In the genomic region with DNA sequence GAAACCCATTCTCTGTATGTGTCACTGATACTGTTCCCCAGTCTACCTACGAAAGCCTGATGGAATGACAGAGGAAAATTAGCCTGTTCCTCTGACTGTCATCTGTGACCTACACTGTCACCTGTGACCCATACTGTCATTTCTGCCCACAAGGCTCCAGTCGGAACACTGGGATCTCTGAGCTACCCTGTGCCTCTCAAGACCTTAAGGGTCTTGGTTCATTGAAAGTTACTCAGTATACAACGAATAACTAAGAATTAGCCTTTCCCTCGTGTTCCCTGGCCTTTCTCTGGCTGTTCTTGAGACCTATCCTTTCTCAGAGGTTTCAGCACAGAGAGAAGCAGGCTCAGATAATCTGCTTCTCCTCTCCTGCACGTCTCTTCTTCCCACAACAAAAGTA, we compare ENCODE assay signal across 22 mouse cellular contexts. TPM values are rescaled to one million over a fixed set of nuclear protein-coding genes. Genes with fewer than 3 reads are reported as not detected.
A peak's percentile ranks its signal among the peaks of the same experiment; 100 is the strongest.
DNase-seq lines count a peak whose midpoint lies in the region; ATAC-seq lines count a peak whose summit lies in the region.
"Had no signal": no experiment of that assay in that cellular context is flagged by ENCODE, and none has a peak within 500 bp of the region (broad histone marks: within the 10 kb centered on the region; RNA-seq: fewer than 3 reads in every experiment).

No protein-coding gene starts in this region.

- H3K27ac ChIP-seq in heart, embryonic 14.5 days (replicated peaks in 1 of 2; ENCODE audit: control insufficient read depth in 1 of 2, insufficient read depth in 1 of 2, low read depth in 2 of 2, low read length in 2 of 2) = peak overlapping the region; percentile 17 to 49; a peak in 2 of 4 replicates
- 0 out of 2 replicates have a peak overlapping the region, but pooled peaks have one; percentile 11 for H3K27ac ChIP-seq in hindbrain, embryonic 15.5 days (replicated peaks)
- no peak overlapping the region for H3K27ac ChIP-seq in hindbrain, embryonic 16.5 days (ENCODE audit: low read depth, low read length)
- peak overlapping the region; percentile 26; the same call in 1 of the 2 replicates for H3K27ac ChIP-seq in brown adipose tissue, adult 24 weeks (replicated peaks; ENCODE audit: low read depth, low read length)
- H3K27ac ChIP-seq: forebrain, embryonic 10.5 days; forebrain, embryonic 13.5 days; hindbrain, embryonic 14.5 days; intestine, embryonic 15.5 days had no signal

- ATAC-seq in heart, embryonic 14.5 days (ENCODE audit: insufficient number of reproducible peaks, insufficient read depth, low FRiP score, low read depth) = no peak
- ATAC-seq in hindbrain, embryonic 15.5 days (ENCODE audit: low FRiP score, low read depth) = no peak
- ATAC-seq in hindbrain, embryonic 16.5 days = no peak
- ATAC-seq: activated CD4-positive, CD25-positive, alpha-beta regulatory T cell, adult 4 months; forebrain, embryonic 13.5 days; forebrain, embryonic 16.5 days; intestine, embryonic 15.5 days had no signal

- no peaks in the 10 kb centered on the region for H3K27me3 ChIP-seq in heart, embryonic 14.5 days (ENCODE audit: control insufficient read depth, insufficient read depth, low read length)
- H3K27me3 ChIP-seq in hindbrain, embryonic 15.5 days = no peaks in the 10 kb centered on the region
- no peaks in the 10 kb centered on the region for H3K27me3 ChIP-seq in hindbrain, embryonic 16.5 days (replicated peaks; ENCODE audit: control insufficient read depth, insufficient read depth, low read length)
- H3K27me3 ChIP-seq: forebrain, embryonic 13.5 days; heart, embryonic 12.5 days; intestine, embryonic 15.5 days had no signal

- H3K4me1 ChIP-seq in heart, embryonic 14.5 days (ENCODE audit: control insufficient read depth in 2 of 2, insufficient read depth in 2 of 2, low read length in 2 of 2) = peaks cover 6% of the 10 kb centered on the region in 2 experiments; a peak in 3 of 4 replicates
- no peaks in the 10 kb centered on the region for H3K4me1 ChIP-seq in hindbrain, embryonic 15.5 days (replicated peaks)
- H3K4me1 ChIP-seq in hindbrain, embryonic 16.5 days (ENCODE audit: control insufficient read depth, insufficient read depth, low read depth, low read length) = no peaks in the 10 kb centered on the region
- peaks cover 32% of the 10 kb centered on the region for H3K4me1 ChIP-seq in brown adipose tissue, adult 24 weeks (ENCODE audit: control insufficient read depth, insufficient read depth, insufficient read length, low read length)
- H3K4me1 ChIP-seq: forebrain, embryonic 13.5 days; intestine, embryonic 15.5 days had no signal

- no peaks in the 10 kb centered on the region for H3K36me3 ChIP-seq in heart, embryonic 14.5 days (ENCODE audit: control insufficient read depth, insufficient read depth, low read length)
- H3K36me3 ChIP-seq in hindbrain, embryonic 15.5 days = no peaks in the 10 kb centered on the region
- H3K36me3 ChIP-seq in hindbrain, embryonic 16.5 days (ENCODE audit: control insufficient read depth, insufficient read depth, low read length) = no peaks in the 10 kb centered on the region
- H3K36me3 ChIP-seq: forebrain, embryonic 10.5 days; heart, embryonic 12.5 days; intestine, embryonic 15.5 days had no signal

- no peak overlapping the region for H3K4me3 ChIP-seq in heart, embryonic 14.5 days (ENCODE audit: control insufficient read depth in 1 of 2, insufficient read depth in 1 of 2, low read depth in 1 of 2, low read length in 2 of 2)
- no peak overlapping the region for H3K4me3 ChIP-seq in hindbrain, embryonic 15.5 days
- no peak overlapping the region for H3K4me3 ChIP-seq in hindbrain, embryonic 16.5 days (ENCODE audit: low read length)
- no peak overlapping the region for H3K4me3 ChIP-seq in brown adipose tissue, adult 24 weeks (ENCODE audit: insufficient read depth, low read depth, low read length)
- H3K4me3 ChIP-seq: forebrain, embryonic 10.5 days; forebrain, embryonic 13.5 days; heart, embryonic 12.5 days; intestine, embryonic 15.5 days had no signal

- no peaks in the 10 kb centered on the region for H3K9me3 ChIP-seq in heart, embryonic 14.5 days (ENCODE audit: control insufficient read depth, low read length)
- no peaks in the 10 kb centered on the region for H3K9me3 ChIP-seq in hindbrain, embryonic 15.5 days
- no peaks in the 10 kb centered on the region for H3K9me3 ChIP-seq in hindbrain, embryonic 16.5 days (ENCODE audit: control insufficient read depth, low read length)
- H3K9me3 ChIP-seq: forebrain, embryonic 10.5 days; forebrain, embryonic 13.5 days; heart, embryonic 12.5 days; intestine, embryonic 15.5 days had no signal

- DNase-seq in heart, adult 11 months = peak; percentile 55
- DNase-seq in heart, adult 8-10 months (ENCODE audit: low spot score) = no peak
- no peak for DNase-seq in heart, adult 9 months (ENCODE audit: low spot score in 2 of 2)
- DNase-seq: adrenal gland, adult 8-10 months; adrenal gland, postnatal 25 days; cerebellum, adult 18-20 months; cerebellum, adult 9-10 months; cerebellum, postnatal 14 days; gastrocnemius, postnatal 10 days; gastrocnemius, postnatal 36 days; kidney, adult 11 months had no signal

- H3K4me2 ChIP-seq in heart, embryonic 14.5 days (ENCODE audit: low read length) = no peak overlapping the region
- H3K4me2 ChIP-seq in hindbrain, embryonic 15.5 days = no peak overlapping the region
- no peak overlapping the region for H3K4me2 ChIP-seq in hindbrain, embryonic 16.5 days (ENCODE audit: low read length)
- H3K4me2 ChIP-seq: forebrain, embryonic 13.5 days; heart, embryonic 12.5 days; hindbrain, embryonic 14.5 days; intestine, embryonic 15.5 days had no signal

- 82% methylated on average over 5 of the region's 5 CpGs for WGBS in heart, embryonic 14.5 days
- 81% methylated on average over 5 of the region's 5 CpGs for WGBS in hindbrain, embryonic 15.5 days
- 75% methylated on average over 5 of the region's 5 CpGs for WGBS in hindbrain, embryonic 16.5 days

- no peak overlapping the region for H3K9ac ChIP-seq in heart, embryonic 14.5 days (ENCODE audit: low read length)
- H3K9ac ChIP-seq in hindbrain, embryonic 15.5 days = no peak overlapping the region
- no peak overlapping the region for H3K9ac ChIP-seq in hindbrain, embryonic 16.5 days (ENCODE audit: low read depth, low read length)
- H3K9ac ChIP-seq: forebrain, embryonic 13.5 days; heart, embryonic 12.5 days; hindbrain, embryonic 14.5 days; intestine, embryonic 15.5 days had no signal

RNA-seq across cellular contexts. Expression of a gene that starts 40.1 kb away (rescaled TPM):
- total RNA-seq in heart, adult 8-10 months (2022) = 10 to 100 TPM; 62.5 to 87.5 (median 77.7) TPM
- polyA plus RNA-seq in heart, embryonic 14.5 days (2014; fragmentation: Nextera tagmentation; extraction: Ambion mirVana) = 44.3 and 44.5 TPM in 2 replicates
- 23.8 and 24.4 TPM in 2 replicates for polyA plus RNA-seq in hindbrain, embryonic 15.5 days (2015; fragmentation: Nextera tagmentation; extraction: Ambion mirVana)
- polyA plus RNA-seq in hindbrain, embryonic 16.5 days (2015; fragmentation: Nextera tagmentation; extraction: Ambion mirVana) = 21.7 and 28.6 TPM in 2 replicates
- polyA plus RNA-seq in brown adipose tissue, adult 24 weeks (2012; ENCODE audit: insufficient read depth, insufficient read length, missing spikeins) = 22.0 and 39.9 TPM in 2 replicates
